Comparison of ENCODE assay signal across 1 mouse cellular context in genomic region chr9:110408099-110408773, GRCm38 (mm10).
TF ChIP-seq lines count a peak whose summit lies in the region.

Ptpn23 (minus strand) TSS chr9:110408213.

TF ChIP-seq in CH12.LX, 34 proteins besides CTCF, POLR2A, EP300 and RAD21 (continued from another document):
- TF ChIP-seq USF1 (IDR thresholded peaks at IDR 0.05; ENCODE audit: low read depth, low read length): peak; percentile 77
- TF ChIP-seq ETS1 (conservative IDR thresholded peaks at IDR 0.05; ENCODE audit: low read depth, low read length): peak; percentile 21; the same call in 1 of the 2 replicates
